Mouse (Mus musculus) liver, adult 2 months (tissue): Measurements from ENCODE around the gene Ubr2.

Experiments
- CTCF ChIP-seq: fragments of 200-500 bp; IDR thresholded peaks from 2 replicates; pipeline ENCODE4 v1.5.1; 2011; ENCODE audit warnings: low read depth, low read length, control low read depth
- POLR2A ChIP-seq: fragments of 200-500 bp; IDR thresholded peaks from 2 replicates; pipeline ENCODE4 v1.6.1; 2011; ENCODE audit warnings: low read length, control low read depth; ENCODE audit not compliant: insufficient read depth; ENCODE audit errors: extremely low read depth

DNA sequence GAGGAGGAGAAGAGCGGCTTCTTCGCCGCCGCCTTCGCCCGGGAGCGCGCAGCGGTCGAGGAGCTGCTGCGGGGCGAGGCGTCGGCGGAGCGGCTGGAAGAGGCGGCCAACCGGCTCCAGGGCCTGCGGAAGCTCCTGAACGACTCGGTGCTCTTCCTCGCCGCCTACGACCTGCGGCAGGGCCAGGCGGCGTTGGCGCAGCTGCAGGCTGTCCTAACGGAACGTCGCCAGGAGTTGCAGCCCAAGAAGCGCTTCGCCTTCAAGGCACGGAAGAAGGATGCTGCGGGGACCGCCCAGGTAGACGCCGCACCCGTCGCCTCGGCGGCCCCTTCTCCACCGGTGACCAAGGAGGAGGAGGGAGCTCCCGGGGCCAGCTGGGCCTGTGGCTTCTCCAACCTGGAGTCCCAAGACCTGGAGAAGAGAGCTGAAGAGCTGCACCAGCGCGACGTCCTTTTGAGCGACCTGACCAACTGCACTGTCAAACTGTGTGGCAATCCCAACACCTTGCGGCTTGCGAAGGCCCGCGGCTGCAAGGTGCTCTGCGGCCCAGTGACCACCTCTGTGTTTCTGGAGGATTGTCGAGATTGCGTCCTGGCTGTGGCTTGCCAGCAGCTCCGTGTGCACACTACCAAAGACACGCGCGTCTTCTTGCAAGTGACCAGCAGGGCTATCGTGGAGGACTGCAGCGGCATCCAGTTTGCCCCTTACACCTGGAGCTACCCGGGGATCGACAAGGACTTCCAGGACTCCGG, 119.3 kb downstream of the Ubr2 start:
- TF ChIP-seq CTCF (no peak), POLR2A (no peak)
